30 mouse cellular contexts compared by ENCODE assay signal in the genomic region with DNA sequence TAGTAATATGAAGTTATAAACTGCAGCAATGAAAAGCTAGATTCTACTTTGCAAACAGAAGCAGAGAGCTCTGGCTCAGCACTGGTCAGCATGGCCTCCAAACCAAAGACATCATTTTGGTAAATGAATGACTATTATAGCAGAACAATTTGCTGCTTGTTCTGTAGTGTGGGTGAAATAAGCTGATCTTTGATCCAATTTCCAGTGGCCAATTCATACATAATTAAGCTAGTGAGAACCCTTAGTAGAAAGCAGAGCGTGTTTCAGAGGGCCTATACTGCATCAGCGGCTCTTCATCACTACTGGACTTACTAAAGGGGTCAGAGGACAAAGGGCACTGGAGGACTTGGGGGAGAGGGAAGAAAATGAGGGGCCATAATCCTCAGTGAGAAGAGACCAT. TPM values are rescaled to one million over a fixed set of nuclear protein-coding genes. Genes with fewer than 3 reads are reported as not detected.
A peak's percentile ranks its signal among the peaks of the same experiment; 100 is the strongest.
DNase-seq lines count a peak whose midpoint lies in the region; ATAC-seq and TF ChIP-seq lines count a peak whose summit lies in the region.
"Had no signal": no experiment of that assay in that cellular context is flagged by ENCODE, and none has a peak within 500 bp of the region (broad histone marks: within the 10 kb centered on the region; RNA-seq: fewer than 3 reads in every experiment).

No protein-coding gene starts in this region.

- no peaks in the 10 kb centered on the region for H3K27me3 ChIP-seq in kidney, embryonic 15.5 days
- H3K27me3 ChIP-seq in limb, embryonic 14.5 days (ENCODE audit: control insufficient read depth, insufficient read depth, low read length), result no peaks in the 10 kb centered on the region
- H3K27me3 ChIP-seq in limb, embryonic 10.5 days (ENCODE audit: low read depth, poor library complexity, severe bottlenecking), result no peaks in the 10 kb centered on the region
- H3K27me3 ChIP-seq: CH12.LX; embryonic facial prominence, embryonic 13.5 days; embryonic facial prominence, embryonic 15.5 days; forebrain, embryonic 12.5 days; Patski had no signal

- H3K4me3 ChIP-seq in kidney, embryonic 15.5 days (replicated peaks), result no peak overlapping the region
- no peak overlapping the region for H3K4me3 ChIP-seq in limb, embryonic 14.5 days (replicated peaks; ENCODE audit: low read length)
- H3K4me3 ChIP-seq in limb, embryonic 10.5 days, result no peak overlapping the region
- H3K4me3 ChIP-seq: embryonic facial prominence, embryonic 13.5 days; embryonic facial prominence, embryonic 15.5 days; erythroblast, embryonic 14.5 days; forebrain, embryonic 10.5 days; forebrain, embryonic 12.5 days had no signal

- TF ChIP-seq POLR2A in limb, embryonic 14.5 days (IDR thresholded peaks at IDR 0.05; ENCODE audit: borderline replicate concordance, extremely low read depth, insufficient read depth, insufficient read length), result no peak

- H3K27ac ChIP-seq in kidney, embryonic 15.5 days, result no peak overlapping the region
- H3K27ac ChIP-seq in limb, embryonic 14.5 days (replicated peaks; ENCODE audit: low read depth, low read length), result no peak overlapping the region
- H3K27ac ChIP-seq in limb, embryonic 10.5 days, result no peak overlapping the region
- H3K27ac ChIP-seq: embryonic facial prominence, embryonic 13.5 days; embryonic facial prominence, embryonic 15.5 days; forebrain, embryonic 10.5 days; forebrain, embryonic 12.5 days had no signal

- WGBS in kidney, embryonic 15.5 days, result 92% methylated on average over 2 of the region's 2 CpGs
- WGBS in limb, embryonic 14.5 days, result 90% methylated on average over 2 of the region's 2 CpGs
- WGBS in limb, embryonic 10.5 days, result 85% methylated on average over 2 of the region's 2 CpGs

- peaks cover 78% of the 10 kb centered on the region for H3K36me3 ChIP-seq in kidney, embryonic 15.5 days
- H3K36me3 ChIP-seq in limb, embryonic 14.5 days (ENCODE audit: control insufficient read depth, insufficient read depth, low read length), result peaks cover 74% of the 10 kb centered on the region
- H3K36me3 ChIP-seq in limb, embryonic 10.5 days, result peaks cover 80% of the 10 kb centered on the region

- H3K4me2 ChIP-seq in kidney, embryonic 15.5 days, result no peak overlapping the region
- no peak overlapping the region for H3K4me2 ChIP-seq in limb, embryonic 14.5 days (replicated peaks; ENCODE audit: low read depth, low read length, severe bottlenecking)
- H3K4me2 ChIP-seq: embryonic facial prominence, embryonic 13.5 days; embryonic facial prominence, embryonic 15.5 days; forebrain, embryonic 12.5 days had no signal

- DNase-seq in frontal cortex, adult 2 months (ENCODE audit: extremely low spot score in 1 of 2, low spot score in 1 of 2), result no peak
- peak; percentile 50 for DNase-seq in kidney, adult 9 months
- peak; percentile 21 for DNase-seq in kidney, postnatal 14 days
- no peak for DNase-seq in kidney, postnatal 4 days
- DNase-seq in limb, embryonic 14.5 days (ENCODE audit: low spot score), result no peak
- DNase-seq in limb, embryonic 10.5 days (ENCODE audit: low spot score), result no peak
- DNase-seq: adrenal gland, adult 8-10 months; adrenal gland, postnatal 14 days; adrenal gland, postnatal 36 days; B cell, adult 2 months; cerebellum, adult 11 months; cerebellum, adult 18-20 months; cerebellum, adult 8-10 months; cerebellum, adult 9-11 months; cerebellum, postnatal 14 days; cerebellum, postnatal 36 days; embryo, embryonic 11 days had no signal

- ATAC-seq in frontal cortex, adult (ENCODE audit: low TSS enrichment), result peak; percentile 41
- ATAC-seq in kidney, embryonic 15.5 days (replicated peaks; ENCODE audit: low FRiP score), result no peak
- peak; percentile 15; the same call in 1 of the 2 replicates for ATAC-seq in limb, embryonic 14.5 days (ENCODE audit: low FRiP score, low read depth)
- ATAC-seq: activated CD4-positive, CD25-positive, alpha-beta regulatory T cell, adult 4 months; CD4-positive, CD25-positive, alpha-beta regulatory T cell, adult 4 months; forebrain, embryonic 14.5 days; Patski had no signal

- H3K4me1 ChIP-seq in kidney, embryonic 15.5 days, result no peaks in the 10 kb centered on the region
- H3K4me1 ChIP-seq in limb, embryonic 14.5 days (ENCODE audit: control insufficient read depth, insufficient read depth, low read length), result no peaks in the 10 kb centered on the region
- no peaks in the 10 kb centered on the region for H3K4me1 ChIP-seq in limb, embryonic 10.5 days
- H3K4me1 ChIP-seq: embryonic facial prominence, embryonic 15.5 days; forebrain, embryonic 10.5 days; forebrain, embryonic 12.5 days had no signal

- H3K9me3 ChIP-seq in kidney, embryonic 15.5 days (replicated peaks), result no peaks in the 10 kb centered on the region
- no peaks in the 10 kb centered on the region for H3K9me3 ChIP-seq in limb, embryonic 14.5 days (ENCODE audit: control insufficient read depth, low read length)
- no peaks in the 10 kb centered on the region for H3K9me3 ChIP-seq in limb, embryonic 10.5 days (replicated peaks)
- H3K9me3 ChIP-seq: embryonic facial prominence, embryonic 13.5 days; embryonic facial prominence, embryonic 15.5 days; forebrain, embryonic 10.5 days; forebrain, embryonic 12.5 days; G1E had no signal

- H3K9ac ChIP-seq in kidney, embryonic 15.5 days, result no peak overlapping the region
- H3K9ac ChIP-seq in limb, embryonic 14.5 days (ENCODE audit: low read depth, low read length, severe bottlenecking), result no peak overlapping the region
- H3K9ac ChIP-seq: embryonic facial prominence, embryonic 13.5 days; embryonic facial prominence, embryonic 15.5 days; forebrain, embryonic 12.5 days had no signal

RNA-seq across cellular contexts. Expression of a gene that starts 10.6 kb away (rescaled TPM):
- 67.3 and 68.3 TPM in 2 replicates for polyA plus RNA-seq in frontal cortex, adult 2 months (2012; rRNA removed)
- polyA plus RNA-seq in kidney, embryonic 15.5 days (2015; fragmentation: Nextera tagmentation; extraction: Ambion mirVana), result 211 and 221 TPM in 2 replicates
- polyA plus RNA-seq in limb, embryonic 14.5 days (2012; rRNA removed), result 92.2 and 131 TPM in 2 replicates
- 239 and 254 TPM in 2 replicates for polyA plus RNA-seq in limb, embryonic 14.5 days (2014; fragmentation: Nextera tagmentation; extraction: Ambion mirVana)
- polyA plus RNA-seq in limb, embryonic 10.5 days (2016; fragmentation: Nextera tagmentation; extraction: Ambion mirVana), result 228 and 232 TPM in 2 replicates

Comparison
In these comparisons a context has a peak if more than half of its experiments do, and no peak if none do; other contexts are left out.
1. DNase-seq: peak in kidney, adult 9 months (single experiment) and kidney, postnatal 14 days (single experiment); none in frontal cortex, adult 2 months (0 of 2), kidney, postnatal 4 days (0 of 2), limb, embryonic 14.5 days (single experiment) and limb, embryonic 10.5 days (single experiment).